Mouse (Mus musculus): ENCODE measurements around the gene Prkcb.

DNA sequence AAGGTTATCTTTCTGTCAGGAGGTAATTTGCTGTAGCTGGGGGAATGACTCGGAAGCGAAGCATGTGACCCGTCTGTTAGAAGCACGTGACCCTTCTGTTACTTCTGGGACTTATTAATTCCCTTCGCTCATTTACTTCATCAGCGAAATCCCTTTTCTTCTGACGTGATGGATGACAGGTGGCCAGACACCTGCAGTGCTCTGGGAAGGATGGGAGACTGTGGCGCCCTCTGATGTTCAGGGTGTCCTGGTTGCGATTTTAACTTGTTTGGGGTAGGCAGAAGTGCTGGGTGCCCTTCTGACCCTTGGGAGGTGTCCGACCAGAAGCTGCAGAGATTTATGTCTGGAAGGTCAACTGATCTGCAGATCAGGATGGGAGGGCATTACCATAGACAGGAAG, 93.0 kb downstream of the Prkcb start:
- TF ChIP-seq CTCF (IDR thresholded peaks at IDR 0.05; ENCODE audit: borderline replicate concordance, insufficient read depth, low read length), result no peak
- no peak for TF ChIP-seq POLR2A (IDR thresholded peaks at IDR 0.05; ENCODE audit: low read depth, low read length)

Data from embryonic fibroblast, embryonic 13.5 days (primary cell).